Mouse (Mus musculus) right cerebral cortex, adult 18-20 months (tissue): ENCODE data around the gene Rreb1.
"Not testable (repeated sequence)": the region's sequence is repeated elsewhere in the genome, so short reads cannot be mapped to it uniquely, and the experiment has no call there.

Experiments used
- DNase-seq: peaks from one replicate; pipeline ENCODE4 v3.0.0; 2022; ENCODE audit warnings: mixed read lengths

The Rreb1 gene

DNA sequence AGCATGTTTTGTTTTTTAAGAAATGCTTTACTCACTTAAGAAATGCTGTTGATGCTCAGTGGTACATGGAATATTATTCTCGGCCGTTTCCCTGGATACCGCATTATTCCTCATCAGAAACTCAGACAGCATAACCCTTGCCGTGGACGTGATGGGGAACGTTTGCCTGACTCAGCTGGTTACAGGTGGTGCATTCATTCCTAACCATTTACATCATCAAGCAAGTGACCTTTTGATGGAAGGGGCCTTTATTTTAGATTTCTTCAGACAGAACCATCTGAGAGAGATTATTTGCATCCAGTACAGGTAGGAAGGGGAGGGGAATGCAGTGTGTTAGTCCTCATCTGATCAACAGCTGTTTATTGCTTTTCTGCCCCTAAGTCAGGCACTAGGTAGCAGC, 50.7 kb downstream of the Rreb1 start:
- DNase-seq: no peak

GRCm38 (mm10) chr13:37830256-37830655, 52.1 kb downstream of the Rreb1 start:
- no peak for DNase-seq

DNA sequence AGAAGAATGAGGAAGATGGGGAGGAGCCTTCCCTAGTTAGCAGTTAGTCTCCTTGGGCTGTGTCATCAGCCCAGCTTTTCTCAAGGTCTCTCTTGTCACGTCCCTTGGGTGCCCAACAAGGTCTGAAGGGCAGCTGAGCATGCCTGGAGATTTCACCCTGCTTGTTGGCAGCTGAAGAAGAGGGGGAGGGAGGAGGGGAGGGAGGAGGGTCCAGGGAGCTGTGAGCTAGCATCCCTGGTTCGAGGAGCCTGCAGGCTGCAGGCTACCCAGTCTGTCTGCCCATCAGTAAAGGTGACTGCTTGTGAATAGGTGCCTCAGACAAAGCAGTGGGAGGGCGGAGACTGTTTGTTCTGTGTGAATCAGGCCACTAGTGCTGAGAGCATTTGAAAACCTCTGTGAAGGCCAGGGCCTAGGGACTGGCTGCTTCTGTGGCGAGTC, 52.7 kb downstream of the Rreb1 start:
- DNase-seq: no peak

DNA sequence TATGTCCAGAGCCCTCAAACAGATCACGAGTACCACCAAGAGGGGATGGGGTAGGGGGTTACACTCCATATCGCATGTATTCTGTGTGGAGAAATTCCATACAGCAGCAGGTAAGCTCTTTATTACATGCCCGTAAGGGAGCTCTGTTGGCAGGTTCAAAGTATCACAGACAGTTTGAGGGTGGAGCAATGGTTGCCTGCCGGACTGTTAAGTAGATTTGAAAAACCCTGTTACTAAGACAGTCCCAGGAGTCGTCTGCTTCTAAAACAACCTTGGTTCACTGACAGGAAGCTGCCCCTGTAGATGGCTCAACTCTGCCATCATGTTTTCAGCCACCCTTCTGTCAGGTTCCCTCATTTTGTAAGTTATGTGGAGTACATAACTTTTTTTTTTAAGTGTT, 54.3 kb downstream of the Rreb1 start:
- DNase-seq: no peak

GRCm38 (mm10) chr13:37833500-37833899, 55.3 kb downstream of the Rreb1 start:
- DNase-seq: no peak

DNA sequence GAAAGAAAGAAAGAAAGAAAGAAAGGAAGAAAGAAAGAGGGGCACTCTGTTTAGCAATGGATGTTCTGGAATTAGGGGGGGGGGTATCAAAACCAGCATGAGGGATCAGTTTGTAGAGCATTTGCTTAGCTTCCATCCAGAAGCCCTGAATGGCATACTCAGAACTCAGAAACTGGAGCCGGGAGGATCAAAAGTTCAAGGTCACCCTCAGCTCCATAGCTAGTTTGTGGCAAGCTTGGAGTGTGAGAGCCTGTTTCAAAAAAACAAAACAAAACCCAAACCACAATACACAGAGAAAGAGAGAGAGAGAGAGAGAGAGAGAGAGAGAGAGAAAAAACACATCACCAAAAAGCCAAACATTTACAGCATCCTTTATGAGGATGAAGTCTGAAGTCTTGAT, 57.1 kb downstream of the Rreb1 start:
- no peak for DNase-seq

DNA sequence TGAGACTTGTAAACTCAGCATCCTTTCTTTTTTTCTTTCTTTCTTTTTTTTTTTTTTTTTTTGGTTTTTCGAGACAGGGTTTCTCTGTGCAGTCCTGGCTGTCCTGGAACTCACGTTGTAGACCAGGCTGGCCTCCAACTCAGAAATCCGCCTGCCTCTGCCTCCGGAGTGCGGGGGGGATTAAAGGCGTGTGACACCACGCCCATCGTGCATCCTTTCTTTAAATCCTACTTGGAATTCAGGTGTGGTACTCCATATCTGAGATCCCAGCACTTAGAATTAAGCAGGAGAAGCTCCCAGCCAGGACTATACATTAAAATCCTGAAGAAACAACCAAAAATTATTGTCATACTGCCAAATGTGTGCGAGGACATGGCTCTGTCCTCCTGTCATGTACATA, 57.6 kb downstream of the Rreb1 start:
- not testable (repeated sequence) for DNase-seq

DNA sequence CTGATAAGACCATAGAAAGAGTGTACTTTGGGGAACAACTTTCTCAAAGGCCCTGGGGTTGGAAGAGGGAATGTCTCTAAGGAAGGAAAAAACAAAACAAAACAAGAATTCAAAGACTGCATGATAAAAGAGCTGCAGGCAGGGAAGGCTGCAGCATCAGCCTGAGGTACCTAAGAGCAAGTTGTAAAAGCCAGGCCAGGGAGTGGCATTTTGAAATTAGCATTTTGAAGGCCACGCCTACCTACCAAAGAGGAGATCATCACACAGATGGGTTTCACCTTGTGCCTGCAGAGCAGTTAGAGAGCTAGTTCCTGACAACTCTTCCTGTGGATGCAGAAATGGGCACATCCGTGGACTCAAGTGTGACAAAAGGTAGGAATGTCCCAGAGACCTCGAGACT, 59.2 kb downstream of the Rreb1 start:
- no peak for DNase-seq

GRCm38 (mm10) chr13:37838260-37839183, 60.3 kb downstream of the Rreb1 start:
- no peak for DNase-seq

- DNase-seq: no peak
Observed at GRCm38 (mm10) chr13:37843241-37843640, 65.0 kb downstream of the Rreb1 start.

GRCm38 (mm10) chr13:37843844-37844243, 65.6 kb downstream of the Rreb1 start:
- DNase-seq: no peak

DNA sequence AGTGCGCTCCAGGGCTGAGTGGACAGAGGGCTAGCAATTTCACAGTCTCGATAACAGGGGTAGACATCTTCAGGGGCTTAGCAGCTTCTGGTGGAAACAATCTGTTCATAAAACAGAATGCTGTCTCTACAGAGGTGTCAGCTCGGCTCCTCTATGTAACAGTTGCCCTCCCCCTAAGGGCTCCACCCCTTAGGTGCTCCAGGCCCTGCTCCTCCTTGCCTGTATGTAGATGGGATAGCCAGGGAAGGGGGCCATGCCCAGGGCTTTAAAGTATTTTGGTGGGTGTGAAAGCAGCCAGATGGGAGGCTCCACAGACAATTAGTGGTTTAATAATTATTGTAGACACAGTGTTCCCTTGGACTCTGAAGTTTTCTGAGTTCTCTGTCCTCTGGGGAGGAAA, 67.0 kb downstream of the Rreb1 start:
- DNase-seq: no peak

DNA sequence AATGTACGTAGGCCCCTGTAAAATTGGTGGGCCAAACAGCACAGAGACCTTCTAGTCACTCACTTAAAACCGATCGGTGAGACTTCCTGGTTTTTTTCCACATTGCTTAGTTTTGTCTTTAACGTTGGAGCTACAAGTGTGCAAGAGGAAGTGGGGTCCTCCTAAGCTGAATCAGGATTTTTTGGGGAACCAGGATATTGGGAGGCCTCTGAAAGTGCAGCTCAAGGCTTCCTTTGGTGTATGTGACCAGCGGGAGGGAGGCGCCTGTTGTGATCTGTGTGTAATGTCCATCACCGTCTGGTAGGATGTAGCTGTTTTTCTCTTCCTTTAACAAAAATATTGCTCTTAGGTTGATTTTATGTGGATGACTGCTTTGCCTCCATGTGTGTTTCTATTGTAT, 67.4 kb downstream of the Rreb1 start:
- DNase-seq: no peak

- DNase-seq: no peak
Observed at GRCm38 (mm10) chr13:37846507-37846906, 68.3 kb downstream of the Rreb1 start.

- DNase-seq: no peak
Observed at GRCm38 (mm10) chr13:37846962-37847570, 68.9 kb downstream of the Rreb1 start.

- no peak for DNase-seq
Observed at GRCm38 (mm10) chr13:37847601-37848358, 69.6 kb downstream of the Rreb1 start.

DNA sequence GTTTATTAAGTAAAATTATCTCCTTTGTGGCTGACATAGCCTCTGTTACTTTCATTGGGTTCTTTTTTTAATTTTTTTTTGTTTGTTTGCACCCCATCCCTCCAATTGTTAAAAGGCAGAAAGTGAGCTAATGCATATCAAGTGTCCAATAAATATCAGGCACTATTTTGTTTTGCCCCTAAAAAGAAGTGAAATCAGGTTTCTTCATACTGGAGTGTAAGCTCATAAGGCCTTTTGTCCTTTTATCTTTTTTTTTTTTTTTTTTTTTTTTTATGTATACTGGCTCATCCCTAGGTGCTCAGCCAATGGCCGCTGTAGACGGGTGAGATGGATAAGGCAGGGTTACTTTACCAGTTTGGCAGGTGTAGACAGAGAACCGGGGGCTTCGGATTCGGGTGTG, 70.2 kb downstream of the Rreb1 start:
- no peak for DNase-seq

DNA sequence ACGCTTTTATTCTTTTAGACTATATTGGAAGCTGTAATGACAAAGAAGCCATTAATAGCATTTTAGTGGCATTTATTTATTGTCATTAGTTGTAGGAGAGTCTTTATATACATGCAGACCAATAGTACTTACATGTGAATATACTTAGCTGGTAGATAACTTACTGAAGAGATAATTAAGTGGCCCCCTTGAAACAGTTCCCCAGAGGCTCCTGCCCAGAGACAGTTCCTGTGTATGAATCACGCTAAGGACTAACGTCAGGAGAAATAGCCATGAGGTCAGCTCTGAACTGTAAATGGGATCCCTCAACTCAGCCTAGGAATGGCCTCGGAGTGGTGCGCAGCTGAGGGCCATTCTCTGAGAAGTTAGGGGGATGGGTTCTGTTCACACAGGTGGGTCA, 73.4 kb downstream of the Rreb1 start:
- no peak for DNase-seq

DNA sequence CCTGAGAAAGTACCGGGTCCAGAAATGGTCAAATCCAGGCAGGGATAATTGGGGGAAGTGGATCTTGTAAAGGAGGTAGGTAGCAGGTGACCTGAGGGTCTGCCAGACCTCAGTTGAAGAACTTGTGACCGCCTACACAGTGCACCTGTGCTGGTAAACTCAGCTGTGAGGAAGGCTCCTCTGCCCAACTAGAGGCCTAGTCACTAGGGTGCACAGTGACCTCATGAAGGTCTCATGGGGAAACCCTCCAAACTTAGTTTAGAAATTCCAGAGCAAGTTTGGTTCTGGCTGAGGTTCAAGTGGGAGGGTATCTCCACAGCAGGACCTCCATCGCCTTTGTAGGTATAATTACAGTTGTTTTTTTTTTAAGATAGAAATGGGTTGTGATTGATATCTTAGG, 74.7 kb downstream of the Rreb1 start:
- DNase-seq: no peak

DNA sequence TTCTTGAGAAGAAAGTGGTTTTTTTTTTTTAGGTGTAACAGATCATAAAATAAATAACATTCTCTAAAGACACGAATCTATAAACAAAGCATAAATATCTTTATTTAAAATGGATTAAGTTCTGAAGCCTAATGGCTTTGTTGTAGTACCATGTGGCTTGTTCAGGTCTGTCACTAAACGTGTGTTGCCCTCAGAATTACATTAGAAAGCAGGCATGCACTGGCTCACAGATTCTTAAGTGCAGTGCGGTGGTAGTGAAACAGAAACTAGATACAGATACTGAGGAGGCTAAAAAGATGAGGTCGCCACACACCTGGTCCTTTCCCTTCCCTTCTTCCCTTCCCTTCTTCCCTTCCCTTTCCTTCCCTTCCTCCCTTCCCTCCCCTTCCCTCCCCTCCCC, 75.2 kb downstream of the Rreb1 start:
- DNase-seq: no peak

GRCm38 (mm10) chr13:37854031-37854431, 75.8 kb downstream of the Rreb1 start:
- peak; percentile 17 for DNase-seq

GRCm38 (mm10) chr13:37854455-37855220, 76.4 kb downstream of the Rreb1 start:
- no peak for DNase-seq

- DNase-seq: no peak
Observed at GRCm38 (mm10) chr13:37855221-37855757, 77.1 kb downstream of the Rreb1 start.
